Mouse (Mus musculus) forebrain, embryonic 14.5 days (tissue): ENCODE measurements around the gene Rpl13. TPM values are rescaled to one million over a fixed set of nuclear protein-coding genes. Genes with fewer than 3 reads are reported as not detected.

Experiments used
- ATAC-seq: fragments of 200-750 bp; cut with Nextera tagmentation; 2 replicates; pipeline ENCODE4 v1.8.0; 2017; ENCODE audit warnings: mild to moderate bottlenecking, moderate library complexity
- DNase-seq: peaks from one replicate; pipeline ENCODE4 v3.0.0-alpha.2; 2015; ENCODE audit warnings: low spot score
- H3K27ac ChIP-seq: fragments of 300-500 bp; sonication (generic); 2 replicates; pipeline ENCODE4 v1.5.1; 2014; ENCODE audit warnings: low read depth, mild to moderate bottlenecking, control low read depth, low read length, moderate library complexity
- H3K27me3 ChIP-seq: fragments of 300-500 bp; sonication (generic); replicated peaks from 2 replicates; pipeline ENCODE4 v1.6.1; 2014; ENCODE audit warnings: low read length, control low read depth, mixed read lengths; ENCODE audit not compliant: control insufficient read depth, insufficient read depth
- H3K36me3 ChIP-seq: fragments of 300-500 bp; sonication (generic); 2 replicates; pipeline ENCODE4 v1.6.1; 2014; ENCODE audit warnings: low read length, control low read depth; ENCODE audit not compliant: control insufficient read depth, insufficient read depth
- H3K4me1 ChIP-seq: fragments of 300-500 bp; sonication (generic); 2 replicates; pipeline ENCODE4 v1.6.1; 2014; ENCODE audit warnings: antibody characterized with exemption, low read length, control low read depth; ENCODE audit not compliant: control insufficient read depth, insufficient read depth
- H3K4me2 ChIP-seq: fragments of 300-500 bp; sonication (generic); 2 replicates; pipeline ENCODE4 v1.6.1; 2014; ENCODE audit warnings: mild to moderate bottlenecking, control low read depth, low read length
- H3K4me3 ChIP-seq: fragments of 300-500 bp; sonication (generic); 2 replicates; pipeline ENCODE4 v1.5.1; 2014; ENCODE audit warnings: low read depth, low read length, control low read depth
- H3K9ac ChIP-seq: fragments of 300-500 bp; sonication (generic); 2 replicates; pipeline ENCODE4 v1.6.1; 2014; ENCODE audit warnings: mild to moderate bottlenecking, low read length, control low read depth, moderate library complexity
- H3K9me3 ChIP-seq: fragments of 300-500 bp; sonication (generic); replicated peaks from 2 replicates; pipeline ENCODE4 v1.6.1; 2016; ENCODE audit warnings: low read length, control low read depth, mixed read lengths; ENCODE audit not compliant: control insufficient read depth
- WGBS: fragments of 180-500 bp; shearing (Covaris S2); extraction: QIAGEN DNeasy Blood & Tissue Kit; methylation state at CpG from one replicate; pipeline ENCODE4 v1.1.7; 2014; 5-methylcytosine and 5-hydroxymethylcytosine counted together
- polyA plus RNA-seq: library from polyadenylated mRNA; unstranded; fragments of >200 nt; fragmentation: Nextera tagmentation; extraction: Ambion mirVana; gene quantifications from 2 replicates; pipeline ENCODE4 v1.2.1, GENCODE M21; 2014

Rpl13 gene
- polyA plus RNA-seq, 1 experiment from 2014 or later = 1,254 TPM

DNA sequence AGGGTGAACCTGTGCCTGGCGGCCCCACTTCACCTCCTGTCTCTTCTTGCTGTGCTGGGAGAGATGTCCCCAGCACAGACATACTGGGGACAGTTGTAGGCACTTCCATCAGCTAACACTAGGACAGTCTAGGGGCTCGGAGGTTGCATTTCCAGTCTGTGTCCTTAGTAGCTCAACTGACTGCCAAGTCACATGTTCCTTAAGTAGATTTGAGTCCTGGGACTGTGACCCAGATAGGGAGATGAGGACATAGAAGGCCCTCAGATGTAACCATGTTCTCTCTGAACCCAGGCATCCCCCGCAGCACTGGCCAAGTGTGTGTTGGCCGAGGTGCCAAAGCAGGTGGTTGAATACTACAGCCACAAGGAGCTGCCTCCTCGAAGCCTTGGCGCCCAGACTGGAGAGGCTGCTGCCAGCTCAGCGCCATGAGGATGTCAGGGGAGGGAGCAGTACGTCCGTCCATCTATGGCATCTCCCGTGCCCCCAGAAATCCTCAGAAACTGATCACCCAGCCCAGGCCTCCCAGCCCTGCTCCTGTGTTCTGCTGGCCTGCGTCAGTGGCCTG lies 32.1 kb downstream of the Rpl13 start:
- H3K9ac ChIP-seq = no peak overlapping the region
- H3K27ac ChIP-seq = peak overlapping the region; percentile 74; the same call in 1 of the 2 replicates

DNA sequence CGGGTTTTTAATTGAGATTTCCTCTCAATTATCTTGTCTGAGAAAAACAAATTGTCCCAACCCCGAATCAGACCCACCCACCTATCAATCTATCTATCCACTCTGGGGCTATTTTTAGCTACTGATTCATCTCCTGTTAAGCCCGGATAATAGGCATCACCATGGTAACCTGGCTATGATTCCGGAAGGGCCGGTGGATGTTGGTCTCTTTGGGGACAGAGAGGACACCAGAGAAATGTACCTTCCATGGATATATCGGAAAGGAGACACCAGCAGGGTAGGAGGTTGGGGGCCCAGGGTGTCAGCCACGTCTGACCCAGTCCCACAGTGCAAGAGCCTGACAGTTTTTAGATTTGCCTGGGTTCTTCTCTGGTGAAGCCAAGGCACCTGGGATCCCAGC lies 33.3 kb downstream of the Rpl13 start:
- H3K27me3 ChIP-seq = no peaks in the 10 kb centered on the region
- H3K9me3 ChIP-seq = 0 out of 2 replicates have a peak, but pooled peaks cover 2% of the 10 kb centered on the region
- DNase-seq (peak; percentile 81), ATAC-seq (0 out of 2 replicates have a peak, but pooled peaks have one; percentile 13)
- H3K36me3 ChIP-seq = no peaks in the 10 kb centered on the region
- 5% methylated on average over 7 of the region's 7 CpGs for WGBS
- peak overlapping the region; percentile 74 for H3K27ac ChIP-seq
- H3K4me2 ChIP-seq = peak overlapping the region; percentile 6; the same call in 1 of the 2 replicates
- H3K4me1 ChIP-seq = peaks cover 24% of the 10 kb centered on the region
- H3K9ac ChIP-seq = no peak overlapping the region
- no peak overlapping the region for H3K4me3 ChIP-seq

More for the DNA sequence above, 32.1 kb downstream of the Rpl13 start:
- no peak for ATAC-seq
- Histone ChIP-seq H3K36me3 (no peaks in the 10 kb centered on the region), H3K4me2 (no peak overlapping the region), H3K27me3 (no peaks in the 10 kb centered on the region), H3K4me1 (peaks cover 24% of the 10 kb centered on the region), H3K4me3 (no peak overlapping the region), H3K9me3 (0 out of 2 replicates have a peak, but pooled peaks cover 2% of the 10 kb centered on the region)
- WGBS = 90% methylated on average over 11 of the region's 11 CpGs
- no peak for DNase-seq

DNA sequence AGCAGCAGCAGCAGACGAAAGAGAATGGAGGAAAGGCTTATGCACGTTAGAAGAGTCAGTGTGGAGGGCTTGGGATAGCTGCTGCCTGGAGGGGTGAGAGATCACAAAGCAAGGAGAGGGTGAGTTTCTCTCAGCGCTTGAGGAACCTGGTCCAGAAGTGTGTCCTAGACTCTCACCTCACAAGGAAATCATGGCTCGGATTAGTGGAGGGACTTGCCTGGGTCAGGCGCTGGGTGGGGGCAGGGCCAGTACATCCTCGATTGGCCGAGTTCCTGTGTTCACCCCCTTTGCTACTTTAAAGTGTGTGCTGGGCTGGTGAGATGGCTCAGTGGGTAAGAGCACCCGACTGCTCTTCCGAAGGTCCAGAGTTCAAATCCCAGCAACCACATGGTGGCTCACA lies 33.7 kb downstream of the Rpl13 start:
- ATAC-seq = no peak
- no peak overlapping the region for H3K4me3 ChIP-seq

DNA sequence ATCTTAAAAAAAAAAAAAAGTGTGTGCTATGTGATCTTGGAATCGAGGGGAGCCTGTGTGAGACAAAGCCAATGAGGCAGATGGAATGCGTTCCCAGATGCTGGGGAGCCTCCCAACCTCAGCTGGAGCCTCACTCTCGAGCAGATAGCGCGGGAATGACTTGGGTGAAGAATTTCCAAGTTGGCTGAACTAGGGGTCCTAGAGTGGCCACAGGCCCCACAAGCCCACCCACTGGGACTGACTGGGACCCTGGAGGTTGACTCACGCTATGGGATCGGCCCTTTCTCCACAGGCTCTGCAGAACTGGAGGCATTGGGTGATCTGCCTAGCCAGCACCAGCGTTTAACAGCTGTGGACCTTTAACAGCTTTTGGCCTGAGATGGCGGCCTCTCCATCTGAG lies 34.1 kb downstream of the Rpl13 start:
- Histone ChIP-seq H3K27me3 (no peaks in the 10 kb centered on the region), H3K9me3 (0 out of 2 replicates have a peak, but pooled peaks cover 2% of the 10 kb centered on the region), H3K4me1 (peaks cover 24% of the 10 kb centered on the region), H3K9ac (no peak overlapping the region), H3K36me3 (no peaks in the 10 kb centered on the region), H3K4me3 (no peak overlapping the region), H3K4me2 (no peak overlapping the region), H3K27ac (0 out of 2 replicates have a peak overlapping the region, but pooled peaks have one; percentile 58)
- DNase-seq (no peak), ATAC-seq (no peak)
- 83% methylated on average over 9 of the region's 9 CpGs for WGBS

More for the DNA sequence above, 33.7 kb downstream of the Rpl13 start:
- Histone ChIP-seq H3K36me3 (no peaks in the 10 kb centered on the region), H3K9ac (no peak overlapping the region), H3K4me1 (peaks cover 24% of the 10 kb centered on the region), H3K27ac (peak overlapping the region; percentile 58), H3K4me2 (peak overlapping the region; percentile 6; the same call in 1 of the 2 replicates), H3K9me3 (0 out of 2 replicates have a peak, but pooled peaks cover 2% of the 10 kb centered on the region), H3K27me3 (no peaks in the 10 kb centered on the region)
- WGBS = 38% methylated on average over 9 of the region's 9 CpGs
- DNase-seq = no peak

DNA sequence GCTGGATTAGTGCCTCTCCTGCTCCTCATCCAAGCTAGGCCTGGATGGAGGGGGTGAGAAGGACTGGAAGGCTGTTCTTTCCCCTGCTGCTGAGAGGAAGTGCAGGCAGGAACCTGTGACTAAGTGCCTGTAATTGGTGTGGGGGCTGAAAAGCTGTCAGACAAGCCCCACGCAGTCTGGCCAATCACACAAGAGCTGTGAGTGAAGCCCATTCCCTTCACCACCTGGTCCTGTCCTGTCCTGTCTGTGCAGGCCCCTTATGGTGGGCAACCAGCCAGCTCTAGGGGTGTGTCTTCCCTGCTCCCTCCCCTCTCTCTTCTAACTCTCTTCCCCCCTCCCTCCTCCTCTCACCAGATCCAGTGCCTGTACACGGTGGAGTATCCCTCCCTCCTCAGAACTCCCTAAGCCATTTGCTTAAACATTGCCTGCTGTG lies 35.5 kb downstream of the Rpl13 start:
- 5% methylated on average over 2 of the region's 2 CpGs for WGBS
- ATAC-seq = peak; percentile 92
- no peaks in the 10 kb centered on the region for H3K27me3 ChIP-seq
- 0 out of 2 replicates have a peak, but pooled peaks cover 2% of the 10 kb centered on the region for H3K9me3 ChIP-seq
- H3K9ac ChIP-seq = no peak overlapping the region
- H3K27ac ChIP-seq = peak overlapping the region; percentile 40; the same call in 1 of the 2 replicates
- no peaks in the 10 kb centered on the region for H3K36me3 ChIP-seq
- peaks cover 27% of the 10 kb centered on the region for H3K4me1 ChIP-seq
- no peak overlapping the region for H3K4me2 ChIP-seq
- peak; percentile 91 for DNase-seq
- no peak overlapping the region for H3K4me3 ChIP-seq

DNA sequence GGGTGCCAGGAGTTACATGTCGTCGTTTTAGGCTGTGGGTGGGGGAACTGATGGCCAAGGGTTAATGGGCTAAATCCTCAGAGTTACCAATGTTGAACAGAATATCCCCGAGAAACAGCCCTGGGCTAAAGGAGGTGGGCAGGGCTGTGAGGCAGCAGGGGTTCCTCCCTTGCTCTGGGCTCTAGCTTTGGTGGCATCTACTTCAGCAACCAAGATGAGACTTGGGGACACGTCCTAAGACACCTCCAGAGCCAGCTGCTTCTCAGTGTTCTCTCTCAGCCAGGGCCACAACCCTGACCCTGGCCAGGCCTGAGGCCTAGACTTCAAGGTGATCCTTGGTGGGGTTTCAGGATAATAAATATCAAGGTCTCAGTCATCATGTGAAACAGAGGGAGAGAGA lies 36.6 kb downstream of the Rpl13 start:
- H3K4me2 ChIP-seq = no peak overlapping the region
- H3K9me3 ChIP-seq = no peaks in the 10 kb centered on the region
- H3K9ac ChIP-seq = no peak overlapping the region
- H3K27ac ChIP-seq = no peak overlapping the region
- no peaks in the 10 kb centered on the region for H3K36me3 ChIP-seq
- 50% methylated on average over 4 of the region's 4 CpGs for WGBS
- no peaks in the 10 kb centered on the region for H3K27me3 ChIP-seq
- no peak for DNase-seq
- peaks cover 27% of the 10 kb centered on the region for H3K4me1 ChIP-seq
- no peak overlapping the region for H3K4me3 ChIP-seq
- no peak for ATAC-seq

DNA sequence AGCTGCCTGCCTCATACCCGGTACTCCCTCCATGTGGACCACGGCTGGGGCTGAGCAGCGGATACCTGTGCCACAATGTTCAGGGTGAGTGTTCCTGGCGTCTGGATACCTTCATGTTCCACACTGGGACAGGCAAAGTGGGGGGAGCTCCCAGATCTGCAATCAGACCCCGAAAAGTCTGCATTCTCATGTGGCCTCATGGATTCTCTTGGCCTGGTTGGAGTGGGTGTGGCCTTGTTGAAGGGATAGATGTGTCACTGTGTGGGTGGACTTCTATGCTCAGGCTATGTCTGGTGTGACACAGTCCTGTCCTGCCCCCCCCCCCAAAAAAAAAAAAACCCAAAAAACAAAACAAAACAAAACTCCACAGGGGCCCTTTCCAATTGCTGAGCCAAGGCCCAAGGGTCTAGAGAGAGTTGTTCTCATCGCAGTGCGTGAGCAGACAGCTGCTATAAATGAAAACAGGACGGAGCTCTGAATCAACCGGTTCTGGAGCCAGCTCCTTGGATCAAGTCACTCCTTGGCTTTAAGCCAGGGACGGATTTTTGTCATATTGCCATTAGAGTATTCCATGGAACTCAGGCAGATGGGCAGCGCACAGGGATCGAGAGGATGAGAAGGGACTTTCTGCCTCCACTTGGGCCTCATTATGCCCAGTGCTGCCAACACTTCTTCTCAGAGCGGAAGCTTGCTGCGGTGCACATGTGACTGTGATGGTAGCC lies 39.8 kb downstream of the Rpl13 start:
- DNase-seq (peak; percentile 83), ATAC-seq (peak; percentile 16; the same call in 1 of the 2 replicates)
- Histone ChIP-seq H3K27me3 (no peaks in the 10 kb centered on the region), H3K9ac (no peak overlapping the region), H3K27ac (no peak overlapping the region), H3K9me3 (no peaks in the 10 kb centered on the region), H3K4me3 (no peak overlapping the region), H3K4me1 (peaks cover 8% of the 10 kb centered on the region; the same call in 1 of the 2 replicates), H3K4me2 (no peak overlapping the region), H3K36me3 (no peaks in the 10 kb centered on the region)
- WGBS = 67% methylated on average over 14 of the region's 14 CpGs

DNA sequence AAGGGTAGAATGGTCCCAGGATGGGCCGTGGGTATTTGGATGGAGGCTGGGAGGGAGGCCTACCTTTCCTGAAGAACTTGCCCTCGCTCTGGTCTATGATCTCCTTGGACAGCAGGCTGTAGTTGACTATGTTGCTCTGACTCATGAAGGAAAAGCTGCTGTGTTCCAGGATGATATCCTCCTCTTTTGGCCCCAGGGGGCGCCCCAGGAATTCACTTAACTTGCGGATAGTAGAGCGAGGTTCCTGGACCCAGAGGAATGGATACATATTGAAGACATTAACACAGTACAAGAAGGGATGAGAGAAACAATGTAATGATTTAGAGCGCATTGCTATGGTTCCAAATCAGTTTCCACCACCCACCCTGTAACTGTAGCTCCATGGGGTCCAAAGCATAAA lies 43.1 kb downstream of the Rpl13 start:
- Histone ChIP-seq H3K36me3 (no peaks in the 10 kb centered on the region), H3K27ac (no peak overlapping the region), H3K9me3 (no peaks in the 10 kb centered on the region), H3K4me1 (0 out of 2 replicates have a peak, but pooled peaks cover 3% of the 10 kb centered on the region), H3K4me2 (no peak overlapping the region), H3K9ac (no peak overlapping the region), H3K4me3 (no peak overlapping the region), H3K27me3 (no peaks in the 10 kb centered on the region)
- DNase-seq = no peak
- ATAC-seq = no peak
- 66% methylated on average over 6 of the region's 6 CpGs for WGBS

DNA sequence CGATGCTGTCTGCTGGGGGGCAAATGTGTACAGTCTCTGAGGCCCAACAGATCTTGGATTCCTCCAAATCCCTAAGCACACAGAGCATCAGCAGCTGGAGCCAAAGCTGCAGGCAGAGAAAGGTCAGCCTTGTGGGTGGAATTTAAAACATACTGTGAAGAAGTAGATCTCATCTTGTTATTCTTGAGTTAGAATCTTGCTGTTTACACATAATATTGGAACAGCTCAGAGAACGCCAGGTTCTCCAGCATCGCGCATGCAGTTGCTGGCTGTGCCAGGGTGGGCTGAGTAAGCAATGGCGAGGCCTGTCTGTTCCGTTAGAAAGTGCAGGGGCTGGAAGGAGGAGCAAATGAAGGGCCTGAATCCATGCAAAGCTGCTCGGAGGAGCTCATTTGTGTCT lies 44.2 kb downstream of the Rpl13 start:
- Histone ChIP-seq H3K27ac (no peak overlapping the region), H3K36me3 (no peaks in the 10 kb centered on the region), H3K4me1 (0 out of 2 replicates have a peak, but pooled peaks cover 3% of the 10 kb centered on the region), H3K4me3 (no peak overlapping the region), H3K27me3 (no peaks in the 10 kb centered on the region), H3K9ac (no peak overlapping the region), H3K4me2 (no peak overlapping the region), H3K9me3 (no peaks in the 10 kb centered on the region)
- DNase-seq (no peak), ATAC-seq (no peak)
- WGBS = 75% methylated on average over 7 of the region's 7 CpGs
